Mouse (Mus musculus): Measurements from ENCODE around the gene 2510039O18Rik. TPM values are rescaled to one million over a fixed set of nuclear protein-coding genes. Genes with fewer than 3 reads are reported as not detected.
A peak's percentile ranks its signal among the peaks of the same experiment; 100 is the strongest.

Gene 2510039O18Rik
- polyA plus RNA-seq, 1 experiment from 2014 or later = 11.7 TPM

DNA sequence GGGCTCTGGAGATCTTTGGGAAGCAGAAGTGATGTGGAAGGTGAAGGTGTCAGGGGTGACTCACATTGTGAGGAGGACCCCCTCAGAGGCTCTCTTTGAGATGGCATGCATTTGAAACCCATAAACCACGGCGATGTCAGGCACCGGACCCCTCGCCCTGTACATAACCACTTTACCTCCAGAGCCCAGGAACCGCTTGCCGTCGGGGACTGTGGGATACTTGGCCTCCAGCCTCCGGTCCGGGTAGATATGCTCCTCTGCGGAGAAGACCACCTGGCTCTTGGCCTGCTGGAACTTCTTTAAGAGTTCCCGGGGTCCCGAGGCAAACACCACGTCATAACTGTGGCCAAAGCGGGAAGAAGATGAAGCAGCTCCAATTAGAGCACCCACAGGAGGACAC lies 9.7 kb upstream of the 2510039O18Rik start:
- Histone ChIP-seq H3K4me3 (ENCODE audit: low read length) (no peak overlapping the region), H3K4me1 (replicated peaks; ENCODE audit: control insufficient read depth, insufficient read depth, low read length) (no peaks in the 10 kb centered on the region), H3K9ac (ENCODE audit: low read length) (no peak overlapping the region), H3K27me3 (ENCODE audit: control insufficient read depth, insufficient read depth, low read depth, low read length) (no peaks in the 10 kb centered on the region), H3K4me2 (ENCODE audit: low read depth, low read length) (no peak overlapping the region), H3K36me3 (ENCODE audit: control insufficient read depth, insufficient read depth, low read length) (no peaks in the 10 kb centered on the region), H3K9me3 (ENCODE audit: control insufficient read depth, low read length) (no peaks in the 10 kb centered on the region), H3K27ac (ENCODE audit: low read length) (no peak overlapping the region)
- ATAC-seq (ENCODE audit: low read depth) = no peak
- WGBS = 88% methylated on average over 14 of the region's 14 CpGs

DNA sequence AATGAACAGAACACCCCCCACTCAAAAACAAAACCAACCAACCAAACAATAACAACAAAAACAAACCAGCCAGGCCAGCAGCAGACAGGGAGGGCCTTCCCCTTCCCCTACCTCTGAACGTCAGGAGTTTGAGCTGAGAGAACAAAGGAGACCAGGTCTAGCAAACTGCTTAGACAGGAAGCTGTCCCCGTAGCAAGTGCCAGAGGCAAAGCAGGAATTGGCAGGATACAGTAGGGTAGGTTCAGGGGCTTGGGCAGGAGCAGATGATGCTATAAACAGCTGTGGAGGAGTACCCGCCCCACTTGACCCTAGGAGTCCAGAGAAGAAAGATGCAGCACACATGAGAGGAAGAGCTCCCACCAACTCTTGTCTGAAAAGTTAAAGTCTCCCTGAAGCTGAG lies 6.6 kb upstream of the 2510039O18Rik start:
- 49% methylated on average over 3 of the region's 3 CpGs for WGBS

DNA sequence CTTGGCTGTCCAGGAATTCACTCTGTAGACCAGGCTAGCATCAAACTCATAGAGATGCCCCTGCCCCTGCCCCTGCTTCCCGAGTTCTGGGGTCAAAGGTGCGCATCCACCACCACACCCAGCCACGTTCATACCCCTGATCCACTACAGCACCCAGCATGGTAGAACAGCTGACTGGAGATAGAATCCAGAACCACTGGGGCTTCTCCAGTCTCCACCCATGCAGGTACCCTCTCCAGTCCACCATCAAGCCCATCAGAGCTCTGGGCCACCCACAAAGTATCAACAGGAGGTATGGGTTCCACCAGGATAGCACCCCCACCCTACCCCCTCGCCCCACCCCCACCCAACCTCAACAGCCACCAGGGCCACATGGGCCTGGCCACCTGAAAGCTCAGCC lies 6.1 kb upstream of the 2510039O18Rik start:
- Histone ChIP-seq H3K27me3 (ENCODE audit: control insufficient read depth, insufficient read depth, low read depth, low read length) (no peaks in the 10 kb centered on the region), H3K4me3 (ENCODE audit: low read length) (no peak overlapping the region), H3K27ac (ENCODE audit: low read length) (peak overlapping the region; percentile 30; the same call in 1 of the 2 replicates), H3K4me2 (ENCODE audit: low read depth, low read length) (no peak overlapping the region), H3K9ac (ENCODE audit: low read length) (no peak overlapping the region), H3K36me3 (ENCODE audit: control insufficient read depth, insufficient read depth, low read length) (no peaks in the 10 kb centered on the region), H3K4me1 (replicated peaks; ENCODE audit: control insufficient read depth, insufficient read depth, low read length) (peaks cover 10% of the 10 kb centered on the region), H3K9me3 (ENCODE audit: control insufficient read depth, low read length) (no peaks in the 10 kb centered on the region)
- WGBS = 79% methylated on average over 4 of the region's 4 CpGs
- ATAC-seq (ENCODE audit: low read depth) = no peak

More for the DNA sequence above, 6.6 kb upstream of the 2510039O18Rik start:
- Histone ChIP-seq H3K27me3 (ENCODE audit: control insufficient read depth, insufficient read depth, low read depth, low read length) (no peaks in the 10 kb centered on the region), H3K9me3 (ENCODE audit: control insufficient read depth, low read length) (no peaks in the 10 kb centered on the region), H3K4me3 (ENCODE audit: low read length) (no peak overlapping the region), H3K4me1 (replicated peaks; ENCODE audit: control insufficient read depth, insufficient read depth, low read length) (peaks cover 10% of the 10 kb centered on the region), H3K9ac (ENCODE audit: low read length) (no peak overlapping the region), H3K4me2 (ENCODE audit: low read depth, low read length) (no peak overlapping the region), H3K27ac (ENCODE audit: low read length) (peak overlapping the region; percentile 30; the same call in 1 of the 2 replicates), H3K36me3 (ENCODE audit: control insufficient read depth, insufficient read depth, low read length) (no peaks in the 10 kb centered on the region)
- ATAC-seq (ENCODE audit: low read depth) = no peak

DNA sequence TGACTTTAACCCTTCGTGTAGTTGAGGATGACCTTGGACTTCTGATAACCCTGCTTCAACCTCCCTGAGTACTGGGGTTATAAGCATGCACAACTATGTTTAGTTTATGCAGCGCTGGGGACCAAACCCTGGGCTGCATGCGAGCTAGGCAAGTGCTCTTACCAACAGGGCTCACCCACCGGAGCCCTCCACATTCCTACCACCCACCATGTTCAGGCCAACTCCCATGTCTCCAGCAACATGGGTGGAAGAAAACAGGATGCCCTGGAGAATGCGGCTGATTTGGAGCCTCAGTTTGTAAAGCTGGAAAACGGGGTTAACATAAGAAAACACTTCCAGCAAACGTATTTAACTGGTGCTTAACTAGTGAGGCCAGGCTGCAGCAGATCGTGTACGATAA lies 4.8 kb upstream of the 2510039O18Rik start:
- Histone ChIP-seq H3K4me3 (ENCODE audit: low read length) (peak overlapping the region; percentile 82), H3K27ac (ENCODE audit: low read length) (no peak overlapping the region; the same call in 1 of the 2 replicates)

DNA sequence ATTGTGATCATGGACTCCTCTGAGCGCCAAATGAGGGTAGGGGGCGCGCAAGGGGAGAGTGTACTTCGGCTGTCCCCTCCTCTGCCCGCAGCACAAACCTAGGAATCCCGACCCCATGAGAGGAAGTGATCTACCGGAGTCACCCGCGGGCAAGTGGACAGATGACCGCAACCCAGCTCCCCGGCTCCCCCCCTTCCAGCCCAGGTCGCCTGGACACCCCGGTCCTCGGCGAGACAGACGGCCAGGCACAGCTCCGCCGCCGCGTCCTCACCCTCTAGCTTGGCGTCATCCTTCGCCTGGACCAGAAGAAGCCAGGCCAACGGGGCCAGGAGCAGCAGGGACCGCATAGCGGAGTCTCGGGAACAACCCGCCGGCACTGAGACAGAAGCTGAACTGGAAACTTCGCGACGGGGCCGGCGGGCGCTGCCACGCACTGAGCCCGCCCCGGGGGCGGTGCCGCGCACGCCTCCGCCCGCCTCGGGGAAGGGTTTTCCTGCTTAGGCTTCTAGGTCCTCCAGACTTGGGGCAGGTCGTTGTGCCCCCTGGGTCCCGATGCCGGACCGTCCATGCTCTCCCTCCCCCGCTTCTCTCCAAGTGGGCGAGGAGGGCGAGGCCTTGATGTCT lies 4.3 kb upstream of the 2510039O18Rik start, which contains the start of gene Plod1:
Plod1 (minus strand) TSS at position 437 of the 624 bp plus-strand sequence.
- peak within 1 kb of the TSS; percentile 87 for H3K4me2 ChIP-seq (ENCODE audit: low read depth, low read length)
- peak within 1 kb of the TSS; percentile 65 for H3K27ac ChIP-seq (ENCODE audit: low read length)
- H3K4me3 ChIP-seq (ENCODE audit: low read length) = peak within 1 kb of the TSS; percentile 82
- WGBS = under 1% methylated on average over 44 of the region's 51 CpGs
- H3K9ac ChIP-seq (ENCODE audit: low read length) = peak within 1 kb of the TSS; percentile 85
- H3K9me3 ChIP-seq (ENCODE audit: control insufficient read depth, low read length) = no peaks in the 10 kb centered on the region
- no peaks in the 10 kb centered on the region for H3K36me3 ChIP-seq (ENCODE audit: control insufficient read depth, insufficient read depth, low read length)
- H3K4me1 ChIP-seq (replicated peaks; ENCODE audit: control insufficient read depth, insufficient read depth, low read length) = peaks cover 15% of the 10 kb centered on the region
- peak; percentile 77 for ATAC-seq (ENCODE audit: low read depth)
- no peaks in the 10 kb centered on the region for H3K27me3 ChIP-seq (ENCODE audit: control insufficient read depth, insufficient read depth, low read depth, low read length)

More for the DNA sequence above, 4.8 kb upstream of the 2510039O18Rik start:
- Histone ChIP-seq H3K9ac (ENCODE audit: low read length) (peak overlapping the region; percentile 85), H3K4me1 (replicated peaks; ENCODE audit: control insufficient read depth, insufficient read depth, low read length) (peaks cover 15% of the 10 kb centered on the region), H3K36me3 (ENCODE audit: control insufficient read depth, insufficient read depth, low read length) (no peaks in the 10 kb centered on the region), H3K4me2 (ENCODE audit: low read depth, low read length) (peak overlapping the region; percentile 87), H3K27me3 (ENCODE audit: control insufficient read depth, insufficient read depth, low read depth, low read length) (no peaks in the 10 kb centered on the region), H3K9me3 (ENCODE audit: control insufficient read depth, low read length) (no peaks in the 10 kb centered on the region)
- WGBS = 15% methylated on average over 9 of the region's 9 CpGs
- no peak for ATAC-seq (ENCODE audit: low read depth)

DNA sequence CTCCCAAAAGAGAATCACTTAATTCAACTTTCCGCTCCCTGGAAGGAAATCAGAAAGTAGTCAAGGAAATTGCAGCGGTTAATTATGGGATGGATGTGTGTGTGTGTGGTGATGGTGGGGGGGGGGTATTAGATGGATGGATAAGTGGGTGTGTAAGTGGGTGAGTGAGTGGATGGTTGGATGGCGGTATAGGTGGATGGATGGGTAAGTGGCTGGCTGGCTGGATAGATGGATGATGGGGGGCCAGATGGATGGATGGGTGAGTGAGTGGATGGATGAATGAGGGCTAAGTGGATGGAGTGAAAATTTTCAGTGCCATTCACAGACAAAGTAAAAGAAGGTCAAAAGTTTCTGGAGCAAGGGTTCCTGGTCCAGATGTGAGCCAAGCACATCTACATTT lies 3.7 kb upstream of the 2510039O18Rik start:
- Histone ChIP-seq H3K9me3 (ENCODE audit: control insufficient read depth, low read length) (no peaks in the 10 kb centered on the region), H3K4me1 (replicated peaks; ENCODE audit: control insufficient read depth, insufficient read depth, low read length) (peaks cover 21% of the 10 kb centered on the region), H3K36me3 (ENCODE audit: control insufficient read depth, insufficient read depth, low read length) (no peaks in the 10 kb centered on the region), H3K27me3 (ENCODE audit: control insufficient read depth, insufficient read depth, low read depth, low read length) (no peaks in the 10 kb centered on the region), H3K9ac (ENCODE audit: low read length) (peak overlapping the region; percentile 85), H3K27ac (ENCODE audit: low read length) (no peak overlapping the region; the same call in 1 of the 2 replicates), H3K4me3 (ENCODE audit: low read length) (peak overlapping the region; percentile 82), H3K4me2 (ENCODE audit: low read depth, low read length) (peak overlapping the region; percentile 87)
- ATAC-seq (ENCODE audit: low read depth) = no peak
- 41% methylated on average over 3 of the region's 3 CpGs for WGBS

DNA sequence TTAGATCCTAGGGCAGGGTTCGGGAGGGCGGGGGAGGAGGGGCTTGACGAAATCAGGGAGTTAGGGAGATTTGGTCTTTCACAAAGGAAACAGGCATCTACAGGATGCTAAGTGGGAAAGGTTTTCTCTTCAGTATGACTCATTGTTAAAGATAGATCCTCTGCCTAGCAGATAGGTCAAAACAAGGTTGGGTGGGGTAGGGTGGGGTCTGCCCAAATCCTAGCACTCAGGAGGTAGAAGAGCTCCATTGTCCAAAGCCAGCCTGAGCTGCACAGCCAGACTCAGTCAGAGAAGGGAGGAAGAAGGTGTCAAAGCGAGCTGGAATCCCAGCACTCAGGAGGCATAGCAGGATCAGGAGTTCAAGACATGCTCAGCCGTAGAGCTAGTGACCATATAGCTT lies 3.2 kb upstream of the 2510039O18Rik start:
- no peak overlapping the region for H3K4me3 ChIP-seq (ENCODE audit: low read length)
- no peaks in the 10 kb centered on the region for H3K9me3 ChIP-seq (ENCODE audit: control insufficient read depth, low read length)
- no peak overlapping the region for H3K9ac ChIP-seq (ENCODE audit: low read length)
- H3K4me1 ChIP-seq (replicated peaks; ENCODE audit: control insufficient read depth, insufficient read depth, low read length) = peaks cover 25% of the 10 kb centered on the region
- no peaks in the 10 kb centered on the region for H3K36me3 ChIP-seq (ENCODE audit: control insufficient read depth, insufficient read depth, low read length)
- H3K27me3 ChIP-seq (ENCODE audit: control insufficient read depth, insufficient read depth, low read depth, low read length) = no peaks in the 10 kb centered on the region
- 58% methylated on average over 5 of the region's 5 CpGs for WGBS
- no peak overlapping the region for H3K4me2 ChIP-seq (ENCODE audit: low read depth, low read length)
- ATAC-seq (ENCODE audit: low read depth) = no peak
- peak overlapping the region; percentile 12; the same call in 1 of the 2 replicates for H3K27ac ChIP-seq (ENCODE audit: low read length)

DNA sequence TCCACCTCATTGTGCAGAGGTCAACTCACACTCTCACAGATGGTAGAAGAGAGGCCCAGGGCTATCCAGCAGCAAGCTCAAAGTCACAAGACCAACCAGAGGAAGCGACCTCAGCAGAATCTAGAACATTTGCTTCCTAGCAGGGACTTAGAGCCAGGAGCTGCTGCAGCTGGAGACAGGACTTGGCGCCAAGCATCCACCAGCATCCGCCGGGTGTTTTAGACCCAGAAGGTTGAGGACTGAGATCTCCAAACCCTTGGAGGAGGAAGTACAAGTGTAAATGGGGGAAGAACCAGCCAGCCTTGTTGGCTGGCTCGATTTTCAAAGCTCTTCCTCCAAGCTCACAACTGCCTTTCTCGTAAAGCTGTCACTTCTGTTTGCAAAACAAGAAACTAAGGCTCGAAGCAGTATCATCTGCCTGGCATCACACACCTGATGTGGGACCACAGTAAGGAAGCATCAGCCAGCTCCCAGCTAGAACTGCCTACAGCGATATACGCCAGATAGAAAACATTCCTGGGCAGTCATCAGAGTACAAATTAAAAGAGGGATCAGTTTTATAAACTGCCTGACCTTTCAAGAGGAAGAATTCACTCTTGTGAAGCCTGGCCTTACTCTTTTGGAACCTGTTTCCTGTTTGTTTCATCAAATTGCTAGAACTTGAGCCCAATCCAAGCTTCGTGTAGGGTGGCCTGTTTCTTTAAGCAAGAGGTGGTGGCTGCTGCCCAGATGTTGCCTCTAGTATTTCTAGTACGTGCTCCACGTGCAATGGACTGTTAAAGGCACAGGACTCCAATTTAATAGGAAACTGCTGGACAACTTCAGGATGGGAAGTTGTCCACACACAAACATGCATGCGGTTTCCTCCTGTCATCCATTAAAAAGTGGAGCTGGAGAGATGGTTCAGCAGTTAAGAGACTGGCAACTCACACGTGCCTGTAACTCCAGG lies 2.3 kb upstream of the 2510039O18Rik start:
- Histone ChIP-seq H3K4me1 (replicated peaks; ENCODE audit: control insufficient read depth, insufficient read depth, low read length) (peaks cover 33% of the 10 kb centered on the region), H3K9ac (ENCODE audit: low read length) (no peak overlapping the region; the same call in 1 of the 2 replicates), H3K36me3 (ENCODE audit: control insufficient read depth, insufficient read depth, low read length) (no peaks in the 10 kb centered on the region; the same call in 1 of the 2 replicates), H3K4me3 (ENCODE audit: low read length) (no peak overlapping the region), H3K27ac (ENCODE audit: low read length) (peak overlapping the region; percentile 62), H3K27me3 (ENCODE audit: control insufficient read depth, insufficient read depth, low read depth, low read length) (no peaks in the 10 kb centered on the region), H3K4me2 (ENCODE audit: low read depth, low read length) (no peak overlapping the region), H3K9me3 (ENCODE audit: control insufficient read depth, low read length) (no peaks in the 10 kb centered on the region)
- no peak for ATAC-seq (ENCODE audit: low read depth)
- 47% methylated on average over 14 of the region's 14 CpGs for WGBS

DNA sequence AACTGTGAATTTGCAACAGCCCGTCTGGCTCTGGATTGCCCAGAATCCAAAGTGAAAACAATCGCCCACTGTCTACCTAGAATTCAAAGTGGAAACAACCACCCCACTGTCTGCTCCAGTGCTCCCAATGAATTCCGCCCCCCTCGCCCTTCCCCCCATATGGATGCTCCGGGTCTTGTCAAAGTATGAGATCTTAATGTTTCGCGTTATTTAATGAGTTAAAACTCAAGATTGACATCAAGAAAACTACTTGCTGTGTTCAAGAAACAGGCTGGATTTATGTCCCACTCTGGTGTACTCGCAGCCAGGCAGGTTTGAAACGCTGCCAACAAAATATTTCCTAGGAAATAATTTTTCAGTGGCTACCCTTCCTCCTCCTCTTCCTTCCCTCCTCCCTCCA lies 584 bp upstream of the 2510039O18Rik start:
- Histone ChIP-seq H3K9ac (ENCODE audit: low read length) (peak overlapping the region; percentile 17; the same call in 1 of the 2 replicates), H3K4me3 (ENCODE audit: low read length) (peak overlapping the region; percentile 4; the same call in 1 of the 2 replicates), H3K4me1 (replicated peaks; ENCODE audit: control insufficient read depth, insufficient read depth, low read length) (peaks cover 33% of the 10 kb centered on the region), H3K27ac (ENCODE audit: low read length) (peak overlapping the region; percentile 92), H3K36me3 (ENCODE audit: control insufficient read depth, insufficient read depth, low read length) (peaks cover 13% of the 10 kb centered on the region), H3K27me3 (ENCODE audit: control insufficient read depth, insufficient read depth, low read depth, low read length) (no peaks in the 10 kb centered on the region), H3K4me2 (ENCODE audit: low read depth, low read length) (peak overlapping the region; percentile 38), H3K9me3 (ENCODE audit: control insufficient read depth, low read length) (no peaks in the 10 kb centered on the region)
- 41% methylated on average over 9 of the region's 9 CpGs for WGBS
- ATAC-seq (ENCODE audit: low read depth) = peak; percentile 0; the same call in 1 of the 2 replicates
